Mouse (Mus musculus) neural tube, embryonic 12.5 days (tissue): Measurements from ENCODE around the gene Chac1. TPM values are rescaled to one million over a fixed set of nuclear protein-coding genes. Genes with fewer than 3 reads are reported as not detected.

Source experiments
- ATAC-seq: fragments of 200-750 bp; cut with Nextera tagmentation; 2 replicates; pipeline ENCODE4 v1.8.0; 2017; ENCODE audit warnings: low read depth, mild to moderate bottlenecking, moderate TSS enrichment, moderate library complexity; ENCODE audit not compliant: low FRiP score
- H3K27ac ChIP-seq: fragments of 300-500 bp; sonication (generic); 2 replicates; pipeline ENCODE4 v1.5.1; 2016
- H3K27me3 ChIP-seq: fragments of 300-500 bp; sonication (generic); replicated peaks from 2 replicates; pipeline ENCODE4 v1.6.1; 2016; ENCODE audit warnings: mild to moderate bottlenecking
- H3K36me3 ChIP-seq: fragments of 300-500 bp; sonication (generic); 2 replicates; pipeline ENCODE4 v1.6.1; 2016; ENCODE audit warnings: mild to moderate bottlenecking
- H3K4me1 ChIP-seq: fragments of 300-500 bp; sonication (generic); 2 replicates; pipeline ENCODE4 v1.6.1; 2016
- H3K4me2 ChIP-seq: fragments of 300-500 bp; sonication (generic); replicated peaks from 2 replicates; pipeline ENCODE4 v1.6.1; 2016; ENCODE audit warnings: mild to moderate bottlenecking
- H3K4me3 ChIP-seq: fragments of 300-500 bp; sonication (generic); 2 replicates; pipeline ENCODE4 v1.5.1; 2016
- H3K9ac ChIP-seq: fragments of 300-500 bp; sonication (generic); 2 replicates; pipeline ENCODE4 v1.6.1; 2016; ENCODE audit warnings: mild to moderate bottlenecking
- H3K9me3 ChIP-seq: fragments of 300-500 bp; sonication (generic); 2 replicates; pipeline ENCODE4 v1.6.1; 2016; ENCODE audit warnings: mild to moderate bottlenecking
- WGBS: fragments of 180-500 bp; shearing (Covaris S2); methylation state at CpG from one replicate; pipeline ENCODE4 v1.1.7; 2016; 5-methylcytosine and 5-hydroxymethylcytosine counted together
- polyA plus RNA-seq: library from polyadenylated mRNA; unstranded; fragments of >200 nt; fragmentation: Nextera tagmentation; extraction: Ambion mirVana; gene quantifications from 2 replicates; pipeline ENCODE4 v1.2.1, GENCODE M21; 2016

Chac1 gene
- polyA plus RNA-seq, 1 experiment from 2014 or later, result 2.4 TPM

- ATAC-seq, result no peak
- no peaks in the 10 kb centered on the region for H3K36me3 ChIP-seq
- H3K4me2 ChIP-seq, result no peak overlapping the region
- no peak overlapping the region for H3K9ac ChIP-seq
- no peak overlapping the region for H3K4me3 ChIP-seq
- H3K27me3 ChIP-seq, result peaks cover 14% of the 10 kb centered on the region
- 33% methylated on average over 7 of the region's 7 CpGs for WGBS
- no peaks in the 10 kb centered on the region for H3K9me3 ChIP-seq
- H3K27ac ChIP-seq, result no peak overlapping the region
- H3K4me1 ChIP-seq, result peaks cover 8% of the 10 kb centered on the region
Measured at GRCm38 (mm10) chr2:119355651-119356050, 4.6 kb downstream of the Chac1 start.

GRCm38 (mm10) chr2:119356310-119356709, 5.3 kb downstream of the Chac1 start:
- no peak overlapping the region for H3K4me2 ChIP-seq
- peaks cover 11% of the 10 kb centered on the region for H3K27me3 ChIP-seq
- H3K4me3 ChIP-seq, result no peak overlapping the region
- peaks cover 2% of the 10 kb centered on the region for H3K4me1 ChIP-seq
- H3K9ac ChIP-seq, result no peak overlapping the region
- H3K9me3 ChIP-seq, result no peaks in the 10 kb centered on the region
- H3K36me3 ChIP-seq, result no peaks in the 10 kb centered on the region
- no peak for ATAC-seq
- no peak overlapping the region for H3K27ac ChIP-seq

- no peak overlapping the region for H3K27ac ChIP-seq
- no peak overlapping the region for H3K4me3 ChIP-seq
- no peaks in the 10 kb centered on the region for H3K36me3 ChIP-seq
- H3K27me3 ChIP-seq, result peaks cover 6% of the 10 kb centered on the region
- no peak for ATAC-seq
- no peak overlapping the region for H3K4me2 ChIP-seq
- H3K9ac ChIP-seq, result no peak overlapping the region
- 0 out of 2 replicates have a peak, but pooled peaks cover 4% of the 10 kb centered on the region for H3K9me3 ChIP-seq
- H3K4me1 ChIP-seq, result no peaks in the 10 kb centered on the region
- 91% methylated on average over 5 of the region's 5 CpGs for WGBS
Measured at GRCm38 (mm10) chr2:119356805-119357204, 5.8 kb downstream of the Chac1 start.

GRCm38 (mm10) chr2:119358249-119358648, 7.2 kb downstream of the Chac1 start:
- no peaks in the 10 kb centered on the region for H3K27me3 ChIP-seq
- H3K4me3 ChIP-seq, result no peak overlapping the region
- WGBS, result 84% methylated on average over 6 of the region's 6 CpGs
- no peak overlapping the region for H3K27ac ChIP-seq
- H3K36me3 ChIP-seq, result no peaks in the 10 kb centered on the region
- ATAC-seq, result no peak
- H3K4me1 ChIP-seq, result no peaks in the 10 kb centered on the region
- 0 out of 2 replicates have a peak, but pooled peaks cover 8% of the 10 kb centered on the region for H3K9me3 ChIP-seq
- H3K9ac ChIP-seq, result no peak overlapping the region
- H3K4me2 ChIP-seq, result no peak overlapping the region

- H3K9me3 ChIP-seq, result 0 out of 2 replicates have a peak, but pooled peaks cover 8% of the 10 kb centered on the region
- H3K27ac ChIP-seq, result no peak overlapping the region
- no peaks in the 10 kb centered on the region for H3K4me1 ChIP-seq
- no peak overlapping the region for H3K4me2 ChIP-seq
- H3K36me3 ChIP-seq, result no peaks in the 10 kb centered on the region
- no peak overlapping the region for H3K4me3 ChIP-seq
- no peak overlapping the region for H3K9ac ChIP-seq
- WGBS, result 90% methylated on average over 2 of the region's 2 CpGs
- ATAC-seq, result no peak
- H3K27me3 ChIP-seq, result no peaks in the 10 kb centered on the region
Measured at GRCm38 (mm10) chr2:119359721-119360291, 8.8 kb downstream of the Chac1 start.

GRCm38 (mm10) chr2:119364969-119365368, 13.9 kb downstream of the Chac1 start:
- 0 out of 2 replicates have a peak, but pooled peaks cover 8% of the 10 kb centered on the region for H3K9me3 ChIP-seq
- H3K36me3 ChIP-seq, result peaks cover 22% of the 10 kb centered on the region
- H3K9ac ChIP-seq, result no peak overlapping the region
- no peak overlapping the region for H3K4me3 ChIP-seq
- no peak overlapping the region for H3K4me2 ChIP-seq
- ATAC-seq, result no peak
- H3K27me3 ChIP-seq, result no peaks in the 10 kb centered on the region
- H3K4me1 ChIP-seq, result no peaks in the 10 kb centered on the region
- WGBS, result 89% methylated on average over 3 of the region's 3 CpGs
- no peak overlapping the region for H3K27ac ChIP-seq

GRCm38 (mm10) chr2:119367346-119367745, 16.3 kb downstream of the Chac1 start:
- Histone ChIP-seq H3K9me3 (no peaks in the 10 kb centered on the region), H3K36me3 (peaks cover 42% of the 10 kb centered on the region), H3K4me2 (no peak overlapping the region), H3K27ac (no peak overlapping the region), H3K4me1 (no peaks in the 10 kb centered on the region), H3K27me3 (no peaks in the 10 kb centered on the region), H3K4me3 (no peak overlapping the region), H3K9ac (no peak overlapping the region)
- WGBS, result 79% methylated on average over 3 of the region's 3 CpGs
- ATAC-seq, result no peak

GRCm38 (mm10) chr2:119370116-119370515, 19.1 kb downstream of the Chac1 start:
- ATAC-seq, result no peak
- no peak overlapping the region for H3K4me3 ChIP-seq
- H3K9ac ChIP-seq, result no peak overlapping the region
- H3K27me3 ChIP-seq, result no peaks in the 10 kb centered on the region
- no peak overlapping the region for H3K4me2 ChIP-seq
- 95% methylated on average over 10 of the region's 10 CpGs for WGBS
- peaks cover 68% of the 10 kb centered on the region for H3K36me3 ChIP-seq
- no peaks in the 10 kb centered on the region for H3K9me3 ChIP-seq
- H3K4me1 ChIP-seq, result no peaks in the 10 kb centered on the region
- H3K27ac ChIP-seq, result no peak overlapping the region

- no peak overlapping the region for H3K27ac ChIP-seq
- 86% methylated on average over 9 of the region's 9 CpGs for WGBS
- peaks cover 88% of the 10 kb centered on the region for H3K36me3 ChIP-seq
- ATAC-seq, result no peak
- no peaks in the 10 kb centered on the region for H3K9me3 ChIP-seq
- H3K9ac ChIP-seq, result no peak overlapping the region
- no peak overlapping the region for H3K4me3 ChIP-seq
- H3K4me1 ChIP-seq, result no peaks in the 10 kb centered on the region
- no peaks in the 10 kb centered on the region for H3K27me3 ChIP-seq
- H3K4me2 ChIP-seq, result no peak overlapping the region
Measured at GRCm38 (mm10) chr2:119377286-119377685, 26.3 kb downstream of the Chac1 start.

GRCm38 (mm10) chr2:119377826-119378225, 26.8 kb downstream of the Chac1 start:
- WGBS, result 92% methylated on average over 3 of the region's 3 CpGs
- peaks cover 87% of the 10 kb centered on the region for H3K36me3 ChIP-seq

GRCm38 (mm10) chr2:119379455-119379854, 28.4 kb downstream of the Chac1 start:
- Histone ChIP-seq H3K4me3 (no peak overlapping the region), H3K9ac (no peak overlapping the region), H3K4me1 (no peaks in the 10 kb centered on the region), H3K27ac (no peak overlapping the region), H3K4me2 (no peak overlapping the region), H3K27me3 (no peaks in the 10 kb centered on the region), H3K36me3 (peaks cover 81% of the 10 kb centered on the region), H3K9me3 (no peaks in the 10 kb centered on the region)
- ATAC-seq, result no peak
- WGBS, result 90% methylated on average over 3 of the region's 3 CpGs

More at GRCm38 (mm10) chr2:119377826-119378225, 26.8 kb downstream of the Chac1 start:
- no peak overlapping the region for H3K27ac ChIP-seq
- no peak overlapping the region for H3K9ac ChIP-seq
- no peaks in the 10 kb centered on the region for H3K9me3 ChIP-seq
- H3K27me3 ChIP-seq, result no peaks in the 10 kb centered on the region
- no peaks in the 10 kb centered on the region for H3K4me1 ChIP-seq
- H3K4me3 ChIP-seq, result no peak overlapping the region
- no peak for ATAC-seq
- no peak overlapping the region for H3K4me2 ChIP-seq

GRCm38 (mm10) chr2:119388266-119388665, 37.2 kb downstream of the Chac1 start:
- Histone ChIP-seq H3K4me1 (no peaks in the 10 kb centered on the region), H3K9me3 (no peaks in the 10 kb centered on the region), H3K27ac (no peak overlapping the region), H3K4me2 (no peak overlapping the region), H3K27me3 (no peaks in the 10 kb centered on the region), H3K9ac (no peak overlapping the region), H3K36me3 (peaks cover 29% of the 10 kb centered on the region), H3K4me3 (no peak overlapping the region)
- WGBS, result 91% methylated on average over 1 of the region's 1 CpGs
- ATAC-seq, result no peak

- no peaks in the 10 kb centered on the region for H3K9me3 ChIP-seq
- H3K4me1 ChIP-seq, result no peaks in the 10 kb centered on the region
- no peak for ATAC-seq
- H3K27ac ChIP-seq, result no peak overlapping the region
- no peak overlapping the region for H3K9ac ChIP-seq
- H3K36me3 ChIP-seq, result peaks cover 27% of the 10 kb centered on the region
- H3K4me3 ChIP-seq, result no peak overlapping the region
- no peak overlapping the region for H3K4me2 ChIP-seq
- 95% methylated on average over 4 of the region's 4 CpGs for WGBS
- H3K27me3 ChIP-seq, result no peaks in the 10 kb centered on the region
Measured at GRCm38 (mm10) chr2:119389992-119390391, 39.0 kb downstream of the Chac1 start.
